In genomic region chr1:39720186-39720585, GRCm38 (mm10) we compare ENCODE assay signal across 9 mouse cellular contexts. TPM values are rescaled to one million over a fixed set of nuclear protein-coding genes. Genes with fewer than 3 reads are reported as not detected.
DNase-seq lines count a peak whose midpoint lies in the region; ATAC-seq and TF ChIP-seq lines count a peak whose summit lies in the region.
"Had no signal": no experiment of that assay in that cellular context is flagged by ENCODE, and none has a peak within 500 bp of the region (broad histone marks: within the 10 kb centered on the region; RNA-seq: fewer than 3 reads in every experiment).

No protein-coding gene starts in this region.

- peaks cover 18% of the 10 kb centered on the region for H3K4me1 ChIP-seq in E14TG2a.4 (replicated peaks; ENCODE audit: low read depth, low read length)
- peaks cover 2% of the 10 kb centered on the region; the same call in 1 of the 2 replicates for H3K4me1 ChIP-seq in hindbrain, embryonic 11.5 days (replicated peaks; ENCODE audit: control insufficient read depth, insufficient read depth, low read length)
- no peaks in the 10 kb centered on the region; the same call in 1 of the 2 replicates for H3K4me1 ChIP-seq in liver, embryonic 16.5 days (ENCODE audit: control insufficient read depth, low read depth, low read length)

- H3K4me3 ChIP-seq in gastrocnemius, adult 2 months = peak overlapping the region; percentile 71; the same call in 1 of the 2 replicates
- H3K4me3 ChIP-seq in E14TG2a.4 (replicated peaks; ENCODE audit: low read length) = peak overlapping the region; percentile 76
- peak overlapping the region; percentile 56; the same call in 1 of the 2 replicates for H3K4me3 ChIP-seq in hindbrain, embryonic 11.5 days (ENCODE audit: low read depth, low read length)
- no peak overlapping the region for H3K4me3 ChIP-seq in liver, embryonic 16.5 days (ENCODE audit: low read depth, low read length)

- H3K9ac ChIP-seq in hindbrain, embryonic 11.5 days (ENCODE audit: low read depth, low read length) = peak overlapping the region; percentile 81
- no peak overlapping the region for H3K9ac ChIP-seq in liver, embryonic 16.5 days (ENCODE audit: low read depth, low read length)

- H3K27me3 ChIP-seq in E14TG2a.4 (ENCODE audit: insufficient read depth, low read length) = peaks cover 16% of the 10 kb centered on the region
- no peaks in the 10 kb centered on the region for H3K27me3 ChIP-seq in hindbrain, embryonic 11.5 days (ENCODE audit: control insufficient read depth, insufficient read depth, low read length)
- no peaks in the 10 kb centered on the region for H3K27me3 ChIP-seq in liver, embryonic 16.5 days (ENCODE audit: control insufficient read depth, insufficient read depth, low read depth, low read length)

- no peak for ATAC-seq in hindbrain, embryonic 11.5 days (ENCODE audit: low FRiP score)
- ATAC-seq in liver, embryonic 16.5 days (ENCODE audit: low read depth) = no peak
- no peak for ATAC-seq in activated CD4-positive, CD25-positive, alpha-beta regulatory T cell, adult 4 months
- no peak for ATAC-seq in megakaryocyte progenitor cell, adult 5-6 weeks (replicated peaks; ENCODE audit: poor library complexity)

- no peak for TF ChIP-seq CTCF in gastrocnemius, adult 2 months (IDR thresholded peaks at IDR 0.05)
- no peak for TF ChIP-seq CTCF in E14TG2a.4 (conservative IDR thresholded peaks at IDR 0.05; ENCODE audit: low read length)

- peak overlapping the region; percentile 68 for H3K27ac ChIP-seq in gastrocnemius, adult 2 months
- H3K27ac ChIP-seq in hindbrain, embryonic 11.5 days (ENCODE audit: low read depth, low read length) = no peak overlapping the region
- H3K27ac ChIP-seq in liver, embryonic 16.5 days (ENCODE audit: low read length) = no peak overlapping the region

- no peaks in the 10 kb centered on the region for H3K9me3 ChIP-seq in E14TG2a.4 (ENCODE audit: low read length)
- H3K9me3 ChIP-seq in hindbrain, embryonic 11.5 days (ENCODE audit: control insufficient read depth, low read length) = no peaks in the 10 kb centered on the region
- H3K9me3 ChIP-seq in liver, embryonic 16.5 days (replicated peaks; ENCODE audit: control insufficient read depth, low read length) = no peaks in the 10 kb centered on the region

- no peak for DNase-seq in gastrocnemius, adult 2 months
- DNase-seq in gastrocnemius, adult 8-10 months (ENCODE audit: low spot score in 2 of 2) = no peak
- DNase-seq in hindbrain, embryonic 11.5 days (ENCODE audit: low spot score) = no peak
- no peak for DNase-seq in left cerebral cortex, adult 11 months (ENCODE audit: low spot score)
- DNase-seq: lung, adult 2 months had no signal

- H3K36me3 ChIP-seq in E14TG2a.4 (ENCODE audit: insufficient read depth, low read length) = no peaks in the 10 kb centered on the region
- H3K36me3 ChIP-seq in hindbrain, embryonic 11.5 days (ENCODE audit: control insufficient read depth, insufficient read depth, low read length) = no peaks in the 10 kb centered on the region
- no peaks in the 10 kb centered on the region for H3K36me3 ChIP-seq in liver, embryonic 16.5 days (ENCODE audit: control insufficient read depth, insufficient read depth)

- peak overlapping the region; percentile 94 for H3K4me2 ChIP-seq in hindbrain, embryonic 11.5 days (replicated peaks; ENCODE audit: low read depth, low read length)
- H3K4me2 ChIP-seq in liver, embryonic 16.5 days (ENCODE audit: low read depth, low read length) = peak overlapping the region; percentile 69

- 35% methylated on average over 2 of the region's 2 CpGs for WGBS in hindbrain, embryonic 11.5 days
- WGBS in liver, embryonic 16.5 days (ENCODE audit: insufficient replicate concordance) = 28% methylated on average over 2 of the region's 2 CpGs

- intact Hi-C loops in gastrocnemius, adult 2 months (cut with DNase I) = no loop called here

RNA-seq across cellular contexts. Expression of gene Rfx8, which starts 0.6 kb away (rescaled TPM):
- not detected for total RNA-seq in gastrocnemius, adult 2 months (2021)
- not detected for total RNA-seq in gastrocnemius, adult 8-10 months (2022)
- 0.31 and 0.42 TPM in 2 replicates for polyA plus RNA-seq in hindbrain, embryonic 11.5 days (2014; fragmentation: Nextera tagmentation; extraction: Ambion mirVana)
- polyA plus RNA-seq in liver, embryonic 16.5 days (2015; fragmentation: Nextera tagmentation; extraction: Ambion mirVana) = 0.13 and 0.14 TPM in 2 replicates
- not detected for polyA plus RNA-seq in activated CD4-positive, CD25-positive, alpha-beta regulatory T cell, adult 4 months (2017; shearing (Covaris generic))
- 0.10 and 0.59 TPM in 2 replicates for total RNA-seq in megakaryocyte progenitor cell, adult 5-6 weeks (2015)
- total RNA-seq in megakaryocyte progenitor cell, adult 5-6 weeks (2017) = 0.34 and 0.62 TPM in 2 replicates
